Mouse (Mus musculus) G1E (cell line): ENCODE measurements around the gene Rab13.

Source experiments
- CTCF ChIP-seq: IDR thresholded peaks from 2 replicates; pipeline ENCODE4 v1.5.1; 2012; ENCODE audit warnings: low read depth, low read length, inconsistent platforms, mixed read lengths
- TAL1 ChIP-seq: conservative IDR thresholded peaks from 2 replicates; pipeline ENCODE4 v1.6.1; 2012; ENCODE audit warnings: low read depth, low read length, inconsistent platforms, mixed read lengths

GRCm38 (mm10) chr3:90272170-90272569 is 58.7 kb downstream of the Rab13 start:
- TF ChIP-seq CTCF, result no peak
- no peak for TF ChIP-seq TAL1
